Mouse (Mus musculus) kidney, adult 8-10 months (tissue): ENCODE data around the gene Camk1.

Experiments used
- DNase-seq, 2 experiments: peaks; one replicate each; pipeline ENCODE4 v3.0.0; 2022

Gene Camk1

DNA sequence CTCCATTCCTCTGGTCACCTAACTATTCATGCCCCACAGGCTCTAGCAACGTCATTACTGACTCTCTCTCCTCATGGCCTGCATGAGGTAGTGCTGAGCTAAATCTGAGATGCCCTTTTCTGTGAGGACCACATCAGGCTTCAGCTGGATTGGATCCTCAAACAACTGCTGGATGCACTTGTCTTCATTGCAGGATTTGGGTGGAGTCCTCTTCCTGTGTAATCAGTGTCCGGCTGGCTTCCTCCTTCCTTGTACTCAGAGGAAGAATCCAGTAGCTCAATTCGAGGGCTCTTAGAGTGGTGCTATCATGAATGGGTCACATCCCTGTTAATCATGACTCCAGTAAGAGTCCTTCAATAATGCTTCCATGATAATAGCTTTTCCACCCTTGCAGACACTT is 9.9 kb upstream of the Camk1 start:
- no peak for DNase-seq

DNA sequence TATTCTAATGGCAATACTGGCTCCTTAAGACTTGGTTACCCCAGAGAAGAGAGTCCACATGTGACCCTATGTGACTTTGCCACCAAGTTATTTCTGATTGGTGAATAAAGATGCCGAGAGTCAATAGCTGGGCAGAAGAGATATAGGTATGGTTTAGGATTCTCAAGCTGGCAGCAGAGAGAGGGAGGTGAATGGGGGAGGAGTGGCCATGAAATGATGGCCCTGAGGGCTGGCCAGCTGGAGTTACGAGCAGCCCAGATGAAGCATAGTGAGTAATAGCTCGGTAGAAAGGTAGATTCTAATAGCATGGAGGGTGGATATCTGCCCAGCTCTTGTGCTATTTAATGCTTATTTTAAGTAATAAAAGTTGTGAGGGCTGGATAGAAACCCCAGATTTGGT is 9.0 kb upstream of the Camk1 start:
- no peak for DNase-seq

DNA sequence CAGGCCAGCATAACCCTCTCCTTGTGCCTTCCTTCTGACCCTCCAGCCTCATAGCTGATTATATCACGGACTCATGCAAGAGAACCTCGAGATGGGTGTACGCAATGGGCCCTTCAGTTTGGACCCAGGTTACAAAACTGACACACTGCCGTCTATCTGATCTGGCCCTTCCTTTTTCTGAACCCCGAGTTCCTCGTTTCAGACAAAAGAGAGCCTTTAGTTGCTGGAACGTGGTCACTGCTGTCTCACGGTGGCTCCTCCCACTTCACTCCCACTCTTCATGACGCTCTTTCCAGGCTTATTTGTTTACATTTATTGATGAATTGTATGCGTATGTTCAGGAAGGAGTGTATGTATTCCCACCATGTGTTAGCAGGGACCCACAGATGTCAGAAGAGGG is 7.9 kb upstream of the Camk1 start:
- no peak for DNase-seq

DNA sequence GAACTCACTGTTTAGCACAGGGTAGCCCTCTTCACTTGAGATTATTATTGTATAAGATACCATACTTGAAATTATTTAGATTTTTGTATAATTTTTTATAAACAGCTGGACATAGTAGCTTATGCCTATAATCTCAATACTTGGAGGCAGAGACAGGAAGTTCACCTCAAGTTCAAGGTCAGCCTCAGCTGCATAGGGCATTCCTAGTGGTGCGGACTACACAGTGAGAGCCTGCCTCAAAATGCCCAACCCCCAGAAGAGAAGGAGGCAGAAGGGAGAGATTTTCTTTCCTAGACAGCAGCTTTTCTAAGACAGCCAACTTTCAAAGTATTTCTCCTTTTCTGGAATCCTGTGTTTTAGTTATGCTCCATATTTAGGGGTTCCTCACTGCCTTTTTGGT is 7.4 kb upstream of the Camk1 start:
- no peak for DNase-seq

DNA sequence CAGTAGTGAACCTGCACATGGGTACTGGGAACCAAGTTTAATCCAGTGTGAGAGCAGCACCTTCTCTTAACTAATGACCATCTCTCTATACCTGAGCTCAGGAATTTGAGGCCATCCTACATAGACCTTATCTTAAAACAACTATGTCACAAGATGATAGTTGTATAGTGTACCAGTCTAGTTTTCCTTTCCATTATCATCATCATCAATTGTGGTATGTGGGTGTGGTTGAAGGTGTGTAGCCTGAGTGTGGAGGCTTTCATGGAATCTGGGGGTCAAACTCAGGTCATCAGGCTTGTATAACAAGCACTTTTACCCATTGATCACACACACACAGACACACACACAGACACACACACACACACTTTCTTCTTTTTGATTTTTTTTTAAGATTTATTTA is 6.8 kb upstream of the Camk1 start:
- no peak for DNase-seq

DNA sequence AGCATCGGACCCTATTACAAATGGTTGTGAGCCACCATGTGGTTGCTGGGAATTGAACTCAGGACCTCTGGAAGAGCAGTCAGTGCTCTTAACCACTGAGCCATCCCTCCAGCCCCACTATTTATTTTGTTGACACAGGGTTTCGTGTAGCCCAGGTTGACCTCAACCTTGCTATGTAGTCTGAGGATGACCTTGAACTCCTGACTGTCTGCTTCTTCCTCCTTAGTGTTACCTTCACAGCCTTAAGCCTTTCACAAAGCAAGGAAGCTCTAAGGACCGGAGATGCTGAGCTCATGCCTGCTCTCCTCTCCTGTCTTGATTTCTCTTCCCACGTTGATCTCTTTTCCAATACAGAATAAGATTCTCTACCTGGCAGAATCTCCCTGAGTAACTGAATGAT is 3.1 kb upstream of the Camk1 start:
- DNase-seq, result no peak

DNA sequence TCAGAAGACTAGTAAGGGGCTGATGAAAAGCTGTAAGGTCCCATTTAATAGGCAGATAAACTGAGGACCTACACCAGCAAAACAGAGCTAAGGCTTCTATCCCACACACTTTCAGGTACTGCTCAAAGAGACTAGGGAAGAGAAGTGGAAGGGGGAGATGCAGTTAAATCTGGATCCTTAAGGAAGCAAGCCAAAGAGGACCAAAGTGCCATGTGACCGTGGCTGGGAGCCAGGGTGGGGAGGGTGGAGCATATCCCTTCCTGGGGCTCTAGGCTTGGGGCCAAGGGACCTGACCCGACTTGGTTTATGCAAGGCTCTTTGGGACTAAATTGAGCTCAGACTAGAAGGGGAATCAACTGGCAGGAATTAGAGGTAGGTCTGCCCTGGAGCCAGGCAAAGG is 537 bp upstream of the Camk1 start:
- peak; percentile 95 for DNase-seq

DNA sequence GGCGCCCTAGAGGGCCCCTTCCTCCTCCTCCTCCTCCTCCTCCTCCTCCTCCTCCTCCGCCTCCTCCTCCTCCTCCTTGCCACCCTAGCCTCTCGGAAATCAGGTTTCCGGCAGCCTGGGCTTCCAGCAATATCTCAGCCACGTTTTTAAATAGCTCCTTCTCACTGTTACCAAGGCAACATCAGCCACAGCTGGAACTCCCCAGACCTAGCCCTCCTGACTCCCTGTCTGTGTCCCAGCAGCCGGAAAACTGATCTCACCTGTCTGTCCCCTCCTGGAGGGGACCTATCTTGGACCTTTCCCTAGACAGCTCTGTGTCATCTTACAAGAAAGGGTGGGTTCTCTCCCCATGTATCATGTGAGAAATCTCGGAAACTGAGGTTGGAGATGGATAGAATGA is 1.5 kb downstream of the Camk1 start:
- no peak for DNase-seq

DNA sequence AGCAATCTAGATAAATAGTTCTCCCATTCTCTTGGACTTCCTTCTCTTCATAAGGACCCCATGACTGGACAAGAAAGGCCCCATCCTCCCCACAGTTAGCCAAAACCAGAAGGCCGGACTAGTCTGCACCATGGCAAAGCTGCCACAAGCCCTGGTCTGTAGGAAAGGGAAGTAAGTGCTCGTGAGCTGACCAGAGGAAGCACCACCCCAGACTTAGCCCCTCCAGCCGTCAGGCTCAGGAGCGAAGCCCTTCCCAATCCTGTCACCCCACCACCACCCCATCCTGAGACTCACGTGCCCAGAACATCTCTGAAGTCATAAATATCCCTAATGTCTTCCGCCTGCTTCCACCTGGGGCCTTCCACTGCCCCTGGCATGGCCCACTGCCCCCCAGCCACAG is 2.2 kb downstream of the Camk1 start:
- DNase-seq, result no peak

DNA sequence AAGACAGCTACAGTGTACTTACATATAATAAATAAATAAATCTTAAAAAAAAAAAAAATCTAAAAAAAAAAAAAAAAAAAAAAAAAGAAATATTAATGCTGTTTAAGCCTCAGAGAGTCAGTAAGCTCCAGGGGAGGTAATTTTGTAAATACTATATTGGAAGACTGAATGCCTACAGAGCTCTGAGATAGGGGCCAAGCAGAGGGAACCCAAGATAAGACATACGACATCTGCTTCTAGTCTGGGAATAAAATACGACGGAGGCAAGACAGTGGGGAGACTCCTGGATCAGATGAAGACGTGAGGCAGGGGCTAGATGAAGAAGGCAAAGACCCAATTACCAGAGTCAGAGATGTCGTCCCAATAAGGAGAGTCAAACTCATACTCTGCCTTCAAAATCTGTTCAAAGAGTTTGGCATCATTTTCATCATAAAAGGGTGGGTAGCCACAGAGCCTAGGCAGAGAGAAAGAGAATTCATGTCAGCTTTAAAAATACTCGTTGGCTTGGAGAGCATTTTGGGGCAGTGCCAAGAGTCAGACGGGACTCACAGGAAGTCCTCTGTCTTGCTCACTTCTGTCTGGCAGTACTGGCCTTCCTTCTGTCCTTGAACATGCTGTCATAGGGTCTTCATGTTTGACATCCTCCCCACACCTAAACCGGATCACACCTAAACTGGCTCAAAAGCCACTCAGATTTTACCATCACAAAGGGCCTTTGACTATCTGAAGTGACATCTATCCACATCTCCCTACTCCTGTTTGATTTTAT is 6.7 kb downstream of the Camk1 start:
- DNase-seq, result peak in 1 of 2 experiments; percentile 46

DNA sequence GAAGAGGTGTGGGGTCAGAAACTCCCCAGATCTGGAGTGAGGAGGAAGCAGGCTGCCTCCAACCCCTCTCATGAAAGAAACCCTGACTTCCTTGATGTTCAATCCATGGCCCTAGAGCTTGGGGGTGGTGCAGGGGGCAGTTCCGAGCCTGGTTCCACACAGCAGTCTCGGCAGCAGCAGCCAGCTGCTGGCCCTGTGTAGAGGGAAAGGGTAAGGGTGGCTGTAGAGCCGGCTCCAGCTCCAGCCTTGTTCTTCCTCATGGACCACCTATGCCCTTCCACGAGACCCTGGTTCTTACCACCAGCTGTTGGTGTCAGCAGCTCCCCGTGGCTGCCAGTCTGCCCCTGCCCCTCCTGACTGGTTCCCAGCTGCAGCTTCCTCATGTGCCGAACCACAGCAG is 9.6 kb downstream of the Camk1 start:
- DNase-seq, result no peak

DNA sequence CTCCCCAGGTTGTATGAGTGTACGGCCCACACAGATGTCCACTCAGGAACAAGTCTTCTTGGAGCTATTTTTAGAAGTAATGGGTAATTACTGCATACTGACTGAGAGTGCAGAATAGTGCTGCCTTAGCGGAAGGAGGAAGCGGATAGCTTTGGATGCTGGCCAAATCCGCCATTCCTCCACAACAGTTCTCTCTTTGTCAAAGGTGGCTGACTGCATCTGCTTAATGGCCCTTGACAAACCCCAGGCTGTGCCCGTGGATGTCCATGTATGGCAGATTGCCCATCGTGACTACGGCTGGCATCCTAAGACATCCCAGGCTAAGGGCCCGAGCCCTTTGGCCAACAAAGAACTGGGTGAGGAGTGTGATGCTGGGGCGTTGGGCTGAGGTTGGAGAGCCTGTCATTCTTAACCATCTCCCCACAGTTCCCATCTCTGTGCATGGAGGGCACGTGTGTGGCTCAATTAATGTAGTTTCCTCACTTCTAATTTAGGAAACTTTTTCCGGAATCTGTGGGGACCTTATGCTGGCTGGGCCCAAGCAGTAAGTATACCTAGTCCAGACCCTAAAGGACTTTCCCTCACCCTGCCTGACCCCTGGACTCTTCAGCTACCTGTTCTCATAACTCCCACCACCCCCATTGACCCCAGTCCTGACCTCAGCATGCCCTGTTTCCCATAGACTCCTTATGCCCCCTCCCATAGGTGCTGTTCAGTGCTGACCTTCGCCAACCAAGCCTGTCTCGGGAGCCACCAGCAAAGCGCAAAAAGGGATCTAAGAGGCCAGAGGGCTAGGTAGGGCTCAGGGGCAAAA is 10.4 kb downstream of the Camk1 start:
- peak; percentile 85 to 87 for DNase-seq

DNA sequence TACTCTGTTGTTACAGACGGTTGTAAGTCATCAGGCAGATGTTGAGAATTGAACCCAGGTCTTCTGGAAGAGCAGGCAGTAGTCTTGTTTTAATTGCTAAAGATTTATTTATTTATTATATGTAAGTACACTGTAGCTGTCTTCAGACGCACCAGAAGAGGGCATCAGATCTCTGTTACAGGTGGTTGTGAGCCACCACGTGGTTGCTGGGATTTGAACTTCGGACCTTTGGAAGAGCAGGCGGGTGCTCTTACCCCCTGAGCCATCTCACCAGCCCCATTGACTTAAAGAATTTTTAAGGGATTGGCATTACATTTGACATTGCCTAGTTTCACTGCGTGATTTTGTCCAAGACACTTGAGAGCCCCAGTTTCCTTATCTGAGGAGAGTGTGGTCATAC is 11.1 kb downstream of the Camk1 start:
- peak in 1 of 2 experiments; percentile 31 for DNase-seq

DNA sequence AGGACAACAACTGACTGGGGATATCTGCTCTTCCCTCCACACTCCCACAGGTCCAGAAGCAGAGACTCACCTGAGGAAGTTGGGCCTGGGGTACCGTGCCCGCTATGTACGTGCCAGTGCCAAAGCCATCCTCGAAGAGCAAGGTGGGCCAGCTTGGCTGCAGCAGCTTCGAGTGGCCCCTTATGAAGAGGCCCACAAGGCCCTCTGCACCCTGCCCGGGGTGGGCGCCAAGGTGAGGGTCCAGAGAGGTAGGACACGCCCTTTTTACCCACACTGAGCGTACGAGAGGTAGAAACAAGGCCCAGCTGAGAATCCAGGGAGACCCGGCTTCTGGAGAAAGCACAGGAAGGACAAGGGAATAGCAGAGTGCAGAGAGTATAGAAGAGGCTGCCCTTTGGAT is 12.1 kb downstream of the Camk1 start:
- no peak for DNase-seq

DNA sequence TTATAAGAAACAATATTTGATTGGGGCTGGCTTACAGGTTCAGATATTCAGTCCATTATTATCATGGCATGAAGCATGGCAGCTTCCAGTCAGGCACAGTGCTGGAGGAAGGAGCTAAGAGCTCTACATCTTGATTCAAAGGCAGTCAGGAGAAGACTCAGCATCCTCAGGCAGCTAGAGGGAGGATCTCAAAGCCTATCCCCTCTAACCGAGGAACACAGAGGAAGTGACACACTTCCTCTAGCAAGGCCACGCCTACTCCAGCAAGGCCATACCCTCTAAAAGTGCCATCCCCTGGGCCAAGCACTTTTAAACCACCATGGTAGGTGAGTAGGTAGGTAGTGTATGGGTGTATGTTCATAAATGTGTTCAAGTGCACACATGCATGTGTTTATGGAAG is 13.2 kb downstream of the Camk1 start:
- DNase-seq, result no peak

DNA sequence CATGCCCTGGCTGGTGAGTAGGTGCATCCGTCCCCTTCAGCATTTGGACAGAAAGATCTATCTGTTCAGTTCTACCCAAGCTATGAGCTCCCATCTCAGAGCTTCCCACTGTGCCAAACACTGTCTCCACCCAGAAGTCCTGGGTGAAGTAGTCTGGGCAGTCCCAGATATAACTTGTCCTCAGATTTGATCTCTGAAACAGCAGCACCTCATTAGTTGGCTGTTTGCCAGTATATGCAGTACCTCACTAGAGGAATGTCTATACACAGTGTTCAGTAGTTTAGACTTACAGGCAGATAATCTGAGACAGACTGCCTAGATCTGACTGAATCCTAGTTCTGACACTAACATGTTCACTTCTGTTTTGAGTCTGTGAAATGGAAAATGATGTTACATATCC is 14.4 kb downstream of the Camk1 start:
- DNase-seq, result no peak

DNA sequence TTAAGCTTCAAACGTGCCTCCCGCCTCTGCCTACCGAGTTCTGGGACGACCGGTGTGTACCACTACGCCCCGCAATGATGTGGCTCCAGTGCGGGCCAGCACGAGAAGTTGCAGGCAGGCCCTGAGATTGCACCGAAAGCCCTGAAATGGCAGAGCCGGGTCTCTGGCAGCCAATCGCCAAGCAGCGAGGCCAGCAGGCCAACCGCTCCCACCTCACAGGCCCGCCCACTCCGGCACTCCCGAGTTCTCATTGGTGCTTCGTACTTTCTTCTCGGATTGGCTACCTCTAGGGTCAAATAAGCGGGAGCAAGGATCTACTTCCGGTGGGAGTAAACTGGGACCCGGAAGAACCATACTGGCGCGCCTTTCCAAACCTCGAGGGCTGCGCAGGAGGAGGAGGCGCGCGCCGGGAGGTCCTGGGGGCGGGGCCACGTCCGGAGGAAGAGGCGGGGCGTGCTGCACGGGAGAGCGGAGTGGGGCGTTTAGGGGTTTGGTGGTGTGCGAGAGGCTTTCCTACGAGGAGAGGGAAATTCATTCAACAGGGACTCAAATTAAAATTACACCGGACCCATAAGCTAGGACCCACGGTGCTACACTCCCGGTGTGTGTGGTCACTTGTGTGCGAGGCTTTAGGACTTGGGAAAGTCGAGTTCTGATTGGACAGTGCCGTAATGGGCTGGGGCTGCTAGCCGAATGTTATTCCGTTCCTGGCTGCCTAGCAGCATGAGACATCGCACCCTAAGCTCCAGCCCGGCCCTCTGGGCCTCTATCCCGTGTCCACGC is 17.1 kb downstream of the Camk1 start, which contains the start of gene Ogg1:
Gene Ogg1 (plus strand): TSS at position 440 of the 783 bp plus-strand sequence.
- peak; percentile 99 to 100 for DNase-seq

DNA sequence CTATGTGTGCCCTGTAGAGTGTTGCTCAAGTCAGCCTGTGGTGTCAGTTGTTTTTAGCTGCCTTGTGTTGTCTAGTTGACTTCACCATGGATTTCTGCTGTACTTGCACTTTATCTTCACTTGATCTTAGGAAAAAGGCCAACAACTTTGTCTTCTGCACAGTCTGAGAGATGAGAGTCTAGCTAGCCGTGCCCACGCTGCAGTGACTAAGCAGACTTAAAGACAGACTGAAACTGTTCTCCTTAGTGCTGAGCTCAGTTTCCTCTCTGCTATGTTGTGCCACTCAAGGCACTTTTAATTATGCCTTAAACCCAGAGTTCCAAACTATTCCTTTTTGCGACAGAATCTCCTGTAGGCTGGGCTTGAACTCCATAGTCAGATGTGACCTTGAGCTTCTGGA is 27.8 kb downstream of the Camk1 start:
- no peak for DNase-seq

DNA sequence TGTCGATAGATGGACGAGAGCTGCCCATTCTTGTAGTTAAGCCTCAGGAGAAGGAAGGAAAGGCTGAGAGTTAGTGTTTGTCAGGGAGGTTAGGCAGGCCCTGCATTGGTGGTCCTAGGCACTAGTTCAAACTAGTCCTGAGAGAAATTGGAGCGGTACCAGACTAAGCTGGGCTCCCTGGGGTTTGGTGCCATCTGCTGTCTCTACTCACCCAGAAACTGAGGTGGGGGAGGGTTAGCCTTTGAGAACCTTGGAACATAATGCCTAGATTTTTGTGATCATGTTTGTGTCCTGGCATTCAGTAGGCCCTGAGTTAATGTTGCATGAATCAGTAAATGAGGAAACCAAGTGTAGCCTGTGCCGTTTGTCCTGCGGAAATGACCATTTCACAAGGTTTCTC is 35.6 kb downstream of the Camk1 start:
- peak; percentile 54 to 58 for DNase-seq

DNA sequence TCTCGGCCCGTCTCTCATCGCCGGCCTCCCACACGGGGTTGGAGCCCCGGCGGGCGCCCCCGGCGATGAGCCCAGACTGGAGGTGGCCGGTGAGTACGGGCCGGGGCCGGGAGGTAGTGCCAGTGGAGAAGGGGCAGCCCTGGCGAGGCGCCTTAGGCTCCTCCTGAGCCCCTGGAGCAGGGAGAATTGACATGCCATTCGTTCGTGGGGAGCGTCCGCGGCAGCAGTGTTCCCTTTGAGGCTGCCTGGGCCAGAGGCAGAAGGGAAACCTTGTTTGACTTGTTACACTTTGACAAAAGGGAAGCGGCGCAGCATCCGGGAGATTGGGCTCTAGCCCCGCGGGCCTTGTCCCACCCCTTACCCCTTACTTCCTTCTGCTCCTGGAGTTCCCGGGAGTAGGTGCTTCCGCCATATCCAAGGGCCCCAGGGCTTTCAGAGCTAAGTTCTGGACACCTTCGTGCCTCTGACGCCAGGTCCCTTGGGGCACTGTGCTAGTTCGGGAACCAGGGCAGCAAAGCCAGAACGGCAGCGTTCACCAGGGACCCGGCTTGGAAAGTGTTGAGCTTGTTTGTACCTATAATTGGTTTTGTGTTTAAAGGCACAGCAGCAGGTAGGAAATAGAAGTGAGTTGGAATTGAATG is 36.2 kb downstream of the Camk1 start:
- DNase-seq, result peak; percentile 41 to 60

DNA sequence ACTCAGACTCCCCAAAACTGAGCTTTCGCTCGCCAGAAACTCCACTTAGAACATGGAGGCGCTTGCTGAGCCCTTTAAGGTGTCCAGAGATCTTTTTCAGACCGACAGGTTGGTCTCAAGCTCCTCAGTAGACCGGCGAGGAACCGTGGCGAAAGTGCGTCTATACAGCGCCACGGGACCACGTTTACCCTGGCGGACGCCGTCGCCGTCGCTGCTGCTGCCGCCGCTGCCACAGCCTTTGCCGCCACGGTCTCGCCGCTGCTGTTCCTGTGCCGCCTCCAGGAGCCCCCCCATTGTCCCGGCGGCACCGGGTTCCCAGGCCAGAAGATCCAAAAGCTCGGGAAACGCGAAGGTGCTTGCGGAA is 36.8 kb downstream of the Camk1 start, which contains the start of gene Brpf1:
Gene Brpf1 (plus strand): TSS at position 152 of the 364 bp plus-strand sequence.
- DNase-seq, result no peak

DNA sequence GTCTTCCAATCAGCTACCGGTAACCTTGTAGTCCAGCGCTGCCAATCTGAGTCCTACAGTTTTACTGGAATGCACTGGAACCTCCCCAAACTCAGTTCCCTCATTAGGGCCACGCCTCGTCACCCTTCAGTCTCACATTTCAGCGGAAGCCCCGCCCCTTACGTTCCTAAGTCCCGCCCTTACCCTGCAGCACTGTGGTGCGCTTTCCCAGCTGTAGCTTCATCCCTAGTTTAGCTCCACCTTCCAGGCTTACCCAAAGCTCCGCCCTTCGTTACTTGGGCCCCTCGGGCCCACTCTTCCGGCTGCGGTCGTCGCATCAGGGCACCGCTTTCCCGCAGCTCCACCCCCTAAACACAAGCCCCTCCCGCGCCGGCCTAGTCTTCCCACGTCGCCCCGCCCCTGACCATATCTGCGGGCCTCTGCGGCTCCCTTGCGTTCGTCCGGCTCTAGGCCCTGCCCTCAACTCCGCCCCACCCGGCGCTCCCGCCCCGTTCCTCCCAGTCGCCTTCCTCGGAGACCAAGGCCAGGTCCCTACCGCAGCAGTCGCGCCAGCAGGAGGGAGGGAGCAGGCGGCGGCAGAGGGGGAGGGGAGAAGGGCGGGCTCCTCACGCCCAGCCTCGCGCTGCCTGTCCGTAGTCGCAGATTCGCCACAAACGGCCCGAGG is 37.3 kb downstream of the Camk1 start:
- peak; percentile 100 for DNase-seq
